Mouse (Mus musculus) limb, embryonic 12.5 days (tissue): ENCODE measurements around the gene Daam1. TPM values are rescaled to one million over a fixed set of nuclear protein-coding genes. Genes with fewer than 3 reads are reported as not detected.

Experiments
- ATAC-seq: fragments of 200-750 bp; cut with Nextera tagmentation; 2 replicates; pipeline ENCODE4 v1.8.0; 2017; ENCODE audit warnings: low read depth, moderate TSS enrichment; ENCODE audit not compliant: insufficient number of reproducible peaks, insufficient read depth, low FRiP score, low TSS enrichment
- H3K27ac ChIP-seq: fragments of 300-500 bp; sonication (generic); 2 replicates; pipeline ENCODE4 v1.5.1; 2016; ENCODE audit warnings: mild to moderate bottlenecking, moderate library complexity
- H3K27me3 ChIP-seq: fragments of 300-500 bp; sonication (generic); 2 replicates; pipeline ENCODE4 v1.6.1; 2016; ENCODE audit warnings: mild to moderate bottlenecking, moderate library complexity
- H3K36me3 ChIP-seq: fragments of 300-500 bp; sonication (generic); 2 replicates; pipeline ENCODE4 v1.6.1; 2016; ENCODE audit warnings: mild to moderate bottlenecking, moderate library complexity
- H3K4me1 ChIP-seq: fragments of 300-500 bp; sonication (generic); replicated peaks from 2 replicates; pipeline ENCODE4 v1.6.1; 2016
- H3K4me2 ChIP-seq: fragments of 300-500 bp; sonication (generic); 2 replicates; pipeline ENCODE4 v1.6.1; 2016; ENCODE audit warnings: mild to moderate bottlenecking, moderate library complexity
- H3K4me3 ChIP-seq: fragments of 300-500 bp; sonication (generic); replicated peaks from 2 replicates; pipeline ENCODE4 v1.5.1; 2016; ENCODE audit warnings: mild to moderate bottlenecking
- H3K9ac ChIP-seq: fragments of 300-500 bp; sonication (generic); replicated peaks from 2 replicates; pipeline ENCODE4 v1.6.1; 2016; ENCODE audit warnings: mild to moderate bottlenecking, moderate library complexity
- H3K9me3 ChIP-seq: fragments of 300-500 bp; sonication (generic); 2 replicates; pipeline ENCODE4 v1.6.1; 2016; ENCODE audit warnings: mild to moderate bottlenecking, moderate library complexity
- WGBS: fragments of 180-500 bp; shearing (Covaris S2); methylation state at CpG from one replicate; pipeline ENCODE4 v1.1.7; 2016; 5-methylcytosine and 5-hydroxymethylcytosine counted together
- polyA plus RNA-seq: library from polyadenylated mRNA; unstranded; fragments of >200 nt; fragmentation: Nextera tagmentation; extraction: Ambion mirVana; gene quantifications from 2 replicates; pipeline ENCODE4 v1.2.1, GENCODE M21; 2016

Daam1 gene
- polyA plus RNA-seq, 1 experiment from 2014 or later: 8.2 TPM

DNA sequence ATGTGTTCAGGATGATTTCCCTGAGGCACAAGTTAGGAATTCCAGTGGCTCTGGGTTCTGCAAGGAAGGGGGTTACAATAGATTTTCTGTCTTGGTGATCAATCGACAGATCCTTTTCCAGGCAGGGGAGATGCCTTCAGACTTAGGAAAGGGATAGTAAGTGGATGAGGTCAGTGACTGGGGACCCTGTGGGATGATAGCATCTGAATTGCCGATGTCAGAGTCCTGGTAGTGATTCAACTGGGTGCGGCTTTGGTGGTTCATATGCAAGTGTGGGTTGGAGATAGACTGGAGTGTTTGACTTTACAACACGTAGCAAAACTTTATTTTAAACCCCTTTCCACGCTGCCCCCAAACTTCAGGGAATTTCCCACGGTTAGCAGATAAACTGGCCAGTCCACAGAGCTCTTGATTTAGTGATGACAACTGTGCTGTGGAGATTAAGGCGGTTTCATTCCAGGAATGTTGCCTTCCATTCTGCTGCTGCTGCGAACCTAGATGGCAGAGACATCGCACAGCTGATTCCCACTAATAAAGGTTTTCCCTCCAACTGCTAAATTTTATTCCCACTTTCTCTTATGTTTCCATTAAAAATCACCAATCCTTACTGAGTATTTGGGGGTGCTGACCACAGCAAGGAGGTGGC, 52.3 kb downstream of the Daam1 start:
- H3K4me2 ChIP-seq: no peak overlapping the region
- ATAC-seq: no peak
- 76% methylated on average over 9 of the region's 9 CpGs for WGBS
- peaks cover 33% of the 10 kb centered on the region for H3K4me1 ChIP-seq
- no peak overlapping the region for H3K4me3 ChIP-seq
- H3K36me3 ChIP-seq: no peaks in the 10 kb centered on the region
- no peak overlapping the region for H3K27ac ChIP-seq
- no peaks in the 10 kb centered on the region for H3K27me3 ChIP-seq
- no peaks in the 10 kb centered on the region for H3K9me3 ChIP-seq
- no peak overlapping the region for H3K9ac ChIP-seq

- Histone ChIP-seq H3K27ac (no peak overlapping the region), H3K9me3 (no peaks in the 10 kb centered on the region), H3K4me1 (peaks cover 33% of the 10 kb centered on the region), H3K27me3 (no peaks in the 10 kb centered on the region), H3K4me3 (no peak overlapping the region), H3K36me3 (no peaks in the 10 kb centered on the region), H3K9ac (no peak overlapping the region), H3K4me2 (no peak overlapping the region)
- 73% methylated on average over 2 of the region's 2 CpGs for WGBS
- no peak for ATAC-seq
Measured at GRCm38 (mm10) chr12:71885170-71885574, 54.3 kb downstream of the Daam1 start.

DNA sequence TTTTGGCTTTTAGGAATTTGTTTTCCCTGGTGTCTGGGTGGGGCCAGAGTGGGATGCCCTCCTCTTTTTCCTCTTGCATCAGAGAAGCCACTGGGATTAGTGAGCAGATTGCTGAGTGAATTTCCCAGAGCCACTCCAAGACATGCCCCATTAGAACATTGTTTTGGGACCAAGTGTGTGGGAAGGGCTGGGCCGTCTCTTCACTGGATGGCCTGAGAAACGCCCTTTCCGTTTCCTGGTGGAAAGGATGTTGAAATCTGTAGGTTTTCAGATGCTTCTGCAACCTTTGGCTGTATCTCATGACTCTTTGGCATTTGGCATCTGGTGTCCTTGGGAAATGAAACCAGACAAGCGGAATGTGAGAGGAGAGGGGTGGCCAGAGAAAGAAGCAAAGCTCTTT, 54.8 kb downstream of the Daam1 start:
- 82% methylated on average over 4 of the region's 4 CpGs for WGBS
- H3K4me3 ChIP-seq: no peak overlapping the region
- H3K36me3 ChIP-seq: no peaks in the 10 kb centered on the region
- no peak overlapping the region for H3K27ac ChIP-seq
- peaks cover 33% of the 10 kb centered on the region for H3K4me1 ChIP-seq
- no peak for ATAC-seq
- H3K4me2 ChIP-seq: no peak overlapping the region
- no peak overlapping the region for H3K9ac ChIP-seq
- H3K9me3 ChIP-seq: no peaks in the 10 kb centered on the region
- H3K27me3 ChIP-seq: no peaks in the 10 kb centered on the region

DNA sequence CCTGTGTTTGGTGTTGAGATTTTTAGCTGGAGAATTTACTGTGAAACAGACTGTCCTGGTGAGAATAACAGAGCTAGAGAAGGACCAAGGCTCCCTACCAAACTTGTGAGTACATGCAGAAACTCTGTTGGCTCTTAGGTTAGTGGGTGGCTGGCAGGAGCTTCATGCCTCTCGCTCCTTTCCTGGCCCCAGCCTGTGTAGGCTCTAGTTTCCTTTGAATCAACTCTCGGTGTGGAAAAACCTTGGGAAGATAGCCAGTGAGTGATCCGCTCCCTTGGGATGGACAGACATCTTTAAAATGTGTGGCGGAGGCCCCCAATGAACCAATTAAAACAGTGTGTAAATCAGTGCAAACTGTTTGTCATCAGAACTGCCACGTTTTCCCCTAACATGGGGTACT, 55.5 kb downstream of the Daam1 start:
- Histone ChIP-seq H3K27me3 (no peaks in the 10 kb centered on the region), H3K36me3 (no peaks in the 10 kb centered on the region), H3K4me1 (peaks cover 39% of the 10 kb centered on the region), H3K9ac (no peak overlapping the region), H3K27ac (no peak overlapping the region), H3K9me3 (no peaks in the 10 kb centered on the region), H3K4me2 (no peak overlapping the region), H3K4me3 (no peak overlapping the region)
- ATAC-seq: no peak
- 77% methylated on average over 5 of the region's 5 CpGs for WGBS

DNA sequence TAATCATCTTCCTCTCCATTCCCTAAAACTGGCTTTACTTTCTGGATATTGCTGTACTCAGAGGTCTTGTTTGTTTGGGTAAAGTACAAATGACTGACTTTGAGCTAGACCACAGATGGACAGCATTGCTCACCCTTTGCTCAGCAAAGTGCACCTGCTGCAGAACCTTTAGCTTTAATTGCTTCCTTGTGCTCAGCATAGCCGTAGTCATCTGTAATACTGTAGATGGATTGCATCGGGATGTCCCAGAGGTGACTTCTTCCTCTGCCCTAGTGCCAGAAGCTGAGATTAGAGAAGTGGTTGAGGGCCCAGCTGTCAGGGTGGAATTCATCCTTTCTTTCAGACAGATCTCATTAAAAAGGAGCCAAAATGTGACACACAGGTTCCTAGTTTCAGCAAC, 56.1 kb downstream of the Daam1 start:
- no peaks in the 10 kb centered on the region for H3K9me3 ChIP-seq
- H3K4me3 ChIP-seq: no peak overlapping the region
- H3K4me1 ChIP-seq: peaks cover 42% of the 10 kb centered on the region
- 61% methylated on average over 2 of the region's 2 CpGs for WGBS
- no peak overlapping the region for H3K4me2 ChIP-seq
- ATAC-seq: no peak
- H3K36me3 ChIP-seq: no peaks in the 10 kb centered on the region
- H3K27ac ChIP-seq: no peak overlapping the region
- H3K9ac ChIP-seq: no peak overlapping the region
- H3K27me3 ChIP-seq: no peaks in the 10 kb centered on the region

- no peak overlapping the region for H3K9ac ChIP-seq
- no peak overlapping the region for H3K27ac ChIP-seq
- no peak for ATAC-seq
- H3K36me3 ChIP-seq: no peaks in the 10 kb centered on the region
- no peaks in the 10 kb centered on the region for H3K27me3 ChIP-seq
- peaks cover 32% of the 10 kb centered on the region; the same call in 1 of the 2 replicates for H3K4me1 ChIP-seq
- 95% methylated on average over 6 of the region's 6 CpGs for WGBS
- no peaks in the 10 kb centered on the region for H3K9me3 ChIP-seq
- no peak overlapping the region for H3K4me2 ChIP-seq
- H3K4me3 ChIP-seq: no peak overlapping the region
Measured at GRCm38 (mm10) chr12:71888370-71888769, 57.5 kb downstream of the Daam1 start.

GRCm38 (mm10) chr12:71889266-71889665, 58.4 kb downstream of the Daam1 start:
- 69% methylated on average over 8 of the region's 8 CpGs for WGBS
- Histone ChIP-seq H3K4me3 (no peak overlapping the region), H3K4me2 (no peak overlapping the region), H3K27me3 (no peaks in the 10 kb centered on the region), H3K4me1 (peaks cover 30% of the 10 kb centered on the region; the same call in 1 of the 2 replicates), H3K9ac (no peak overlapping the region), H3K27ac (no peak overlapping the region), H3K9me3 (no peaks in the 10 kb centered on the region), H3K36me3 (no peaks in the 10 kb centered on the region)
- no peak for ATAC-seq

- no peaks in the 10 kb centered on the region for H3K27me3 ChIP-seq
- H3K4me1 ChIP-seq: peaks cover 24% of the 10 kb centered on the region; the same call in 1 of the 2 replicates
- no peak overlapping the region for H3K4me2 ChIP-seq
- no peak overlapping the region for H3K9ac ChIP-seq
- H3K27ac ChIP-seq: no peak overlapping the region
- H3K36me3 ChIP-seq: no peaks in the 10 kb centered on the region
- no peak overlapping the region for H3K4me3 ChIP-seq
- no peaks in the 10 kb centered on the region for H3K9me3 ChIP-seq
- WGBS: 93% methylated on average over 1 of the region's 1 CpGs
- ATAC-seq: no peak
Measured at GRCm38 (mm10) chr12:71890282-71890681, 59.4 kb downstream of the Daam1 start.

- 45% methylated on average over 7 of the region's 7 CpGs for WGBS
- Histone ChIP-seq H3K4me3 (no peak overlapping the region), H3K27ac (no peak overlapping the region), H3K4me1 (peaks cover 13% of the 10 kb centered on the region; the same call in 1 of the 2 replicates), H3K9me3 (no peaks in the 10 kb centered on the region), H3K27me3 (no peaks in the 10 kb centered on the region), H3K36me3 (peaks cover 10% of the 10 kb centered on the region), H3K9ac (no peak overlapping the region), H3K4me2 (no peak overlapping the region)
- 0 out of 2 replicates have a peak, but pooled peaks have one; percentile 30 for ATAC-seq
Measured at GRCm38 (mm10) chr12:71891729-71892355, 61.0 kb downstream of the Daam1 start.

DNA sequence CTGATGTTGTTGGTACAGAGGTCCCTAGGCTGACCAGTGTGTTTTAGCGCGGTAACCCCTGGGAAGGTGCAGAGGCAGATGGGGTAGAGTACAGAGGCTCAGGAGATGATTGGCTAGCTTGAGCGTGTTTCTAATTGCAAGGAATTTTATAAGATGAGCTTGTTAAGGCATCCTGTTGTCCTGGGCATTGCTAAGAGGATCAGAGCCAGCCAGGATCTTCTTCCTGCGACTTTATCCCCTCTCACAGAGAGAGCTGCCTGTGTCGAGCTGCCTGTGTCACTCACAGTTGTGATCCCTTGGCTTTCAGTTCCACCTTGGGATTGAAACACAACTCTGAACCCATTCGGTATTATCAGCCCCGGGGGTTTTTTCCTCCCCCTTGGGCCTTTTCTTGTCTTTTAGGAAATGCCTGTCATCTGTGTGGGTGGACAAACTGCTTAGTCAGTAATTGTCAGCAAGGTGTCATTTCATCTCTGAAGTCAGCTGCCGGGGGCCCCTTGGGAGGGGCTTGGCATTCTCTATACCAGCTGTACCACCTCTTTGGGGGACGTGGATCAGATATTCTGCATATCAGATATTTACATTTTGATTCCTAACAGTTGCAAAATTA, 62.2 kb downstream of the Daam1 start:
- Histone ChIP-seq H3K4me2 (no peak overlapping the region), H3K9ac (no peak overlapping the region), H3K27ac (no peak overlapping the region), H3K4me3 (no peak overlapping the region), H3K4me1 (peaks cover 11% of the 10 kb centered on the region; the same call in 1 of the 2 replicates), H3K9me3 (no peaks in the 10 kb centered on the region), H3K36me3 (peaks cover 22% of the 10 kb centered on the region), H3K27me3 (no peaks in the 10 kb centered on the region)
- WGBS: 64% methylated on average over 9 of the region's 9 CpGs
- no peak for ATAC-seq

DNA sequence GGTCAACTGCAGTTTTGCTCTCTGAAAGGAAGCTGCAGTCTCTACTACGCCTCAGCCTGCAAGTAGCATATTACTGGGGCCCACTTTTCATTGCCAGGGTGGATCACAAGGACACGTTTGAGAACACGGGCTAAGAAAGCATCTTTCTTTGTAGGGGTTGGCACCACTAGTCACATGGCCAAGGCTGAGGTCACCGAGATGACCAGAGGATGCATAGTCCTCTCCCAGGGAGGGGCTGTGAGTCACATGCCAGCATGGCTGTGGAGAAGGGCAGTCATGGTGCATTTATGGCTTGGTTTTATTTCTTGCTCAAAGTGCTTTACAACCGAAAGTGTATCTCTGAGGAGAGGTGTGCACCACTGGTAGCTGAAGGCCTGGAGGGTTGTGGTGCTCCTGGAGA, 67.4 kb downstream of the Daam1 start:
- H3K4me2 ChIP-seq: no peak overlapping the region
- H3K9ac ChIP-seq: no peak overlapping the region
- ATAC-seq: no peak
- no peaks in the 10 kb centered on the region for H3K27me3 ChIP-seq
- peaks cover 32% of the 10 kb centered on the region for H3K36me3 ChIP-seq
- no peak overlapping the region for H3K4me3 ChIP-seq
- H3K4me1 ChIP-seq: no peaks in the 10 kb centered on the region; the same call in 1 of the 2 replicates
- 74% methylated on average over 5 of the region's 5 CpGs for WGBS
- no peaks in the 10 kb centered on the region for H3K9me3 ChIP-seq
- no peak overlapping the region for H3K27ac ChIP-seq
